ENCODE assay signal across 20 mouse cellular contexts in the genomic region with DNA sequence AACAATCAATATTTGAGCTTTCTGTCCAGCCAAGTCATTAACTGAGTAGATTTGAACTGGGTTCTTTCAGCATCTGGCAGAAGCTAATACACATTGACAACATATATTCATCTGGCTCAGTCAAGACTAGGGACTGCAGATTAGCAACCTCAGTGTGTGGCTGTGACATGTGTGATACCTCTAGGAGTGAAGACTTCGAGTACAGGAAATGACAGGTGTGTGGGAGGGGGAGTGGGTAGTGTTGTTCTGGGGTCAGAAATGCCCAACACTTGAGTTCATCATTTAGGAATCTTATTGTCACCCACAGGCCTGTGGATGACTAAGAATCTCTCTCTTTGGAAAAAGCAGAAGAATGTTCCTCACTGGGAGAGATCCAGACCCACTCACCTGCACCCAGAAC. TPM values are rescaled to one million over a fixed set of nuclear protein-coding genes. Genes with fewer than 3 reads are reported as not detected.
"Had no signal": no experiment of that assay in that cellular context is flagged by ENCODE, and none has a peak within 500 bp of the region (broad histone marks: within the 10 kb centered on the region; RNA-seq: fewer than 3 reads in every experiment).

No protein-coding gene starts in this region.

- H3K9ac ChIP-seq: liver, embryonic 14.5 days; neural tube, embryonic 12.5 days; neural tube, embryonic 15.5 days had no signal

- ATAC-seq: intestine, postnatal 0 days had no signal

- H3K27ac ChIP-seq: kidney, postnatal 0 days; layer of hippocampus, adult 2 months; left cerebral cortex, adult 2 months; liver, embryonic 14.5 days; neural tube, embryonic 12.5 days; neural tube, embryonic 15.5 days had no signal

- H3K9me3 ChIP-seq: neural tube, embryonic 12.5 days; neural tube, embryonic 15.5 days had no signal

- DNase-seq: kidney, adult 2 months; kidney, postnatal 25 days; layer of hippocampus, postnatal 36 days; lung, adult 18-20 months; midbrain, embryonic 14.5 days; right cerebral cortex, adult 18-20 months; right cerebral cortex, postnatal 14 days; right cerebral cortex, postnatal 4 days; spleen, adult 18-20 months; thymus, postnatal 36 days had no signal

- H3K4me1 ChIP-seq: neural tube, embryonic 12.5 days; neural tube, embryonic 15.5 days had no signal

- H3K27me3 ChIP-seq: neural tube, embryonic 12.5 days; neural tube, embryonic 15.5 days had no signal

- H3K4me2 ChIP-seq: midbrain, embryonic 11.5 days; neural tube, embryonic 12.5 days; neural tube, embryonic 15.5 days had no signal

- H3K36me3 ChIP-seq: neural tube, embryonic 12.5 days; neural tube, embryonic 15.5 days had no signal

- H3K4me3 ChIP-seq: layer of hippocampus, adult 2 months; left cerebral cortex, adult 2 months; neural tube, embryonic 12.5 days; neural tube, embryonic 15.5 days had no signal

RNA-seq across cellular contexts. Expression of gene Sstr4, which starts 26.0 kb away (rescaled TPM):
- polyA plus RNA-seq: liver, adult 2 months; liver, embryonic 14.5 days; thymus, postnatal 0 days had no signal
